Mouse (Mus musculus): ENCODE results near the gene D17H6S53E. TPM values are rescaled to one million over a fixed set of nuclear protein-coding genes. Genes with fewer than 3 reads are reported as not detected.

Gene D17H6S53E
- polyA plus RNA-seq, 1 experiment from 2014 or later = 6.0 TPM

DNA sequence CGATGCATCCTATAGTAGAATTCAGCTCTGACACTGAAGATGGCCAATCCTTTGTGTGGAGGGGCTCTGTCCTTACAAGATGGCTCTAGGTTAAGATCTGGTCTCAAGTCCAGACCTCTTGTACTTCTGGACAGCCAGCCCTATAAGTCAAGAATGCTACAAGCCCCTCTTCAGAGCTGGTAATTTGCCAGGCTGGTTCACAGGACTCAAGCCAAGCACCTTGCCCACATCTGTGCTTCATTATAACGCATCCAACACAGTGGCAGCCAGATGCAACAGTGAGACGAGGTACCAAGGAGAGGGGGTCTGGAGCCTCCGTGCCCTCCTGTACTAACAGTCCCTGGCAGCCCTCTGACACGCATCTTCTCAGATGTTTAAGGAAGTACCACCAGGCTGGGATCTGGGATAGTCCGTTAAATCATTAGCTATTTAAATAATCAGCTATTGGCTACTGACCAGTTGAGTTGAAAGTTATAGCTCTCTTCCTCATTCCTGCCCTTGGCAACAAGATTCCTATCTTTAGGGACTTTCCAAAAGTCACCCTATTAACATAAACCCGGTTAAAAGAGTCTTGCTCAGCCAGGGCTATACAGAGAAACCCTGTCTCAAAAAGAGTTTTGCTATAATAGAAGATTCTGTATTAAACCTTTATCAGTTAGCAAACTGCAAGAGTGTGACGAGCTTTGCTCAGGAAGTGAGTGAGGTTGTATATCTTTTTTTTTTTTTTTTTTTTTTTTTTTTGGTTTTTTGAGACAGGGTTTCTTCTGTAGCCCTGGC is 48.2 kb downstream of the D17H6S53E start:
- H3K4me3 ChIP-seq (replicated peaks; ENCODE audit: low read depth, low read length) = no peak overlapping the region
- no peaks in the 10 kb centered on the region for H3K9me3 ChIP-seq (ENCODE audit: control insufficient read depth, low read length)
- no peak overlapping the region for H3K27ac ChIP-seq (replicated peaks; ENCODE audit: low read depth, low read length)
- no peak for ATAC-seq (ENCODE audit: low FRiP score, low TSS enrichment)
- no peak overlapping the region for H3K9ac ChIP-seq (replicated peaks; ENCODE audit: low read length)
- WGBS = 84% methylated on average over 8 of the region's 8 CpGs
- no peaks in the 10 kb centered on the region for H3K36me3 ChIP-seq (ENCODE audit: control insufficient read depth, insufficient read depth, low read length)
- H3K4me2 ChIP-seq (ENCODE audit: low read length) = no peak overlapping the region
- no peaks in the 10 kb centered on the region for H3K4me1 ChIP-seq (ENCODE audit: control insufficient read depth, insufficient read depth, low read length)
- H3K27me3 ChIP-seq (ENCODE audit: control insufficient read depth, insufficient read depth, low read length) = no peaks in the 10 kb centered on the region
- no peak for DNase-seq

DNA sequence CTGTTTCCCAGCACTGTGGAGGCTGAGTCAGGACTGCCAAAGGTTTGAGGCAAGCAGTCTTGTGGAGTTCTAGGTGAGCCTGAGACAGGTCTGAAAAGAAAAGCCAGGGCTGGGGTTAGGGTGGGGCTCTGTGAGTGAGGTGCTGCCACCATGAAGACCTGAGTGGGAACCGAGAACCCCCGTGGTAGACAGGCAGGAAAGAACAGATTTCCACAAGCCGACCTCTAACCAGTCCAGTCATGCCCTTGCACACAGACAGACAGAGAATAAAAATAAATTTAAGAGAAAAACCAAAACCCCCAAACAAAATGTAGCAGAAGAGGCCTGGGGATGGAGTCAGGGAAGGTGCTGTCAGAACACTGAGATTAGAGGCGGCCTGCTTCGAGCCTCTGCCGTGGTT is 49.2 kb downstream of the D17H6S53E start:
- 59% methylated on average over 6 of the region's 6 CpGs for WGBS
- H3K27ac ChIP-seq (replicated peaks; ENCODE audit: low read depth, low read length) = no peak overlapping the region
- H3K9me3 ChIP-seq (ENCODE audit: control insufficient read depth, low read length) = no peaks in the 10 kb centered on the region
- no peak for ATAC-seq (ENCODE audit: low FRiP score, low TSS enrichment)
- no peak overlapping the region for H3K9ac ChIP-seq (replicated peaks; ENCODE audit: low read length)
- no peaks in the 10 kb centered on the region for H3K4me1 ChIP-seq (ENCODE audit: control insufficient read depth, insufficient read depth, low read length)
- H3K4me3 ChIP-seq (replicated peaks; ENCODE audit: low read depth, low read length) = no peak overlapping the region
- no peak for DNase-seq
- H3K27me3 ChIP-seq (ENCODE audit: control insufficient read depth, insufficient read depth, low read length) = no peaks in the 10 kb centered on the region
- H3K36me3 ChIP-seq (ENCODE audit: control insufficient read depth, insufficient read depth, low read length) = no peaks in the 10 kb centered on the region
- H3K4me2 ChIP-seq (ENCODE audit: low read length) = no peak overlapping the region

DNA sequence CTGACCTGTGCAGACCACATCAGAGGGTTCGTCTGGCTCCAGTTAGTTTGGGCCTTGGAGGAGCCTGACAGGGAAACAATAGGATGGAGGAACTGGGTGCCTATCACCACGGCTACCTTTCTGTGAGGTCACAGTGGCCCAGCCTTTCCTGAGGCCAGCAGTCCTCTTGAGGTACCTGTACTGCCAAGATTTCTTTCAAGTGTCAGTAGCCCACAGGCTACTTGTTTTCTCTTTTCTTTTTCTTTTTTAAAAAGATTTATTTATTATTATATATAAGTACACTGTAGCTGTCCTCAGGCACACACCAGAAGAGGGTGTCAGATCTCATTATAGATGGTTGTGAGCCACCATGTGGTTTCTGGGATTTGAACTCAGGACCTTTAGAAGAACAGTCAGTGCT is 49.8 kb downstream of the D17H6S53E start, which contains the start of gene Aif1:
Gene Aif1, minus strand, starts transcription at position 101 of the 400 bp plus-strand sequence.
- ATAC-seq (ENCODE audit: low FRiP score, low TSS enrichment) (no peak), DNase-seq (no peak)
- Histone ChIP-seq H3K27me3 (ENCODE audit: control insufficient read depth, insufficient read depth, low read length) (no peaks in the 10 kb centered on the region), H3K4me1 (ENCODE audit: control insufficient read depth, insufficient read depth, low read length) (no peaks in the 10 kb centered on the region), H3K4me2 (ENCODE audit: low read length) (no peak within 1 kb of the TSS), H3K27ac (replicated peaks; ENCODE audit: low read depth, low read length) (no peak within 1 kb of the TSS), H3K4me3 (replicated peaks; ENCODE audit: low read depth, low read length) (no peak within 1 kb of the TSS), H3K36me3 (ENCODE audit: control insufficient read depth, insufficient read depth, low read length) (no peaks in the 10 kb centered on the region), H3K9ac (replicated peaks; ENCODE audit: low read length) (no peak within 1 kb of the TSS), H3K9me3 (ENCODE audit: control insufficient read depth, low read length) (no peaks in the 10 kb centered on the region)
- WGBS = 28% methylated on average over 2 of the region's 2 CpGs

Other genes starting within 250 kb of the D17H6S53E start
- gene Zbtb12, start 246.9 kb upstream of the D17H6S53E start, polyA plus RNA-seq (2014; fragmentation: Nextera tagmentation; extraction: Ambion mirVana) = 3.0 and 6.8 TPM in 2 replicates
- gene Gm20547, start 244.3 kb upstream of the D17H6S53E start, polyA plus RNA-seq (2014; fragmentation: Nextera tagmentation; extraction: Ambion mirVana) = not detected in 2 replicates
- 2.1 and 3.6 TPM in 2 replicates for gene C2, start 228.1 kb upstream of the D17H6S53E start, polyA plus RNA-seq (2014; fragmentation: Nextera tagmentation; extraction: Ambion mirVana)
- 91.6 and 97.0 TPM in 2 replicates for gene Ehmt2, start 227.9 kb upstream of the D17H6S53E start, polyA plus RNA-seq (2014; fragmentation: Nextera tagmentation; extraction: Ambion mirVana)
- not detected in 2 replicates for gene Slc44a4, start 211.9 kb upstream of the D17H6S53E start, polyA plus RNA-seq (2014; fragmentation: Nextera tagmentation; extraction: Ambion mirVana)
- 25.1 and 28.2 TPM in 2 replicates for gene Neu1, start 195.1 kb upstream of the D17H6S53E start, polyA plus RNA-seq (2014; fragmentation: Nextera tagmentation; extraction: Ambion mirVana)
- 0.17 and 0.53 TPM in 2 replicates for gene Hspa1b, start 167.1 kb upstream of the D17H6S53E start, polyA plus RNA-seq (2014; fragmentation: Nextera tagmentation; extraction: Ambion mirVana)
- gene Gm20481, start 156.5 kb upstream of the D17H6S53E start, polyA plus RNA-seq (2014; fragmentation: Nextera tagmentation; extraction: Ambion mirVana) = 1.1 and 2.3 TPM in 2 replicates
- gene Hspa1a, start 154.2 kb upstream of the D17H6S53E start, polyA plus RNA-seq (2014; fragmentation: Nextera tagmentation; extraction: Ambion mirVana) = 5.6 and 8.1 TPM in 2 replicates
- 1.6 and 2.3 TPM in 2 replicates for gene Hspa1l, start 153.7 kb upstream of the D17H6S53E start, polyA plus RNA-seq (2014; fragmentation: Nextera tagmentation; extraction: Ambion mirVana)
- gene Lsm2, start 144.5 kb upstream of the D17H6S53E start, polyA plus RNA-seq (2014; fragmentation: Nextera tagmentation; extraction: Ambion mirVana) = 103 and 110 TPM in 2 replicates
- 43.4 and 51.1 TPM in 2 replicates for gene Vars, start 125.4 kb upstream of the D17H6S53E start, polyA plus RNA-seq (2014; fragmentation: Nextera tagmentation; extraction: Ambion mirVana)
- 0.12 and 0.16 TPM in 2 replicates for gene Vwa7, start 109.8 kb upstream of the D17H6S53E start, polyA plus RNA-seq (2014; fragmentation: Nextera tagmentation; extraction: Ambion mirVana)
- gene Sapcd1, start 98.4 kb upstream of the D17H6S53E start, polyA plus RNA-seq (2014; fragmentation: Nextera tagmentation; extraction: Ambion mirVana) = 2.0 and 2.2 TPM in 2 replicates
- 2.1 and 2.8 TPM in 2 replicates for gene Msh5, start 79.6 kb upstream of the D17H6S53E start, polyA plus RNA-seq (2014; fragmentation: Nextera tagmentation; extraction: Ambion mirVana)
- gene Clic1, start 76.4 kb upstream of the D17H6S53E start, polyA plus RNA-seq (2014; fragmentation: Nextera tagmentation; extraction: Ambion mirVana) = 17.7 and 22.8 TPM in 2 replicates
- 375 and 392 TPM in 2 replicates for gene Ddah2, start 67.3 kb upstream of the D17H6S53E start, polyA plus RNA-seq (2014; fragmentation: Nextera tagmentation; extraction: Ambion mirVana)
- not detected in 2 replicates for gene Ly6g6c, start 61.0 kb upstream of the D17H6S53E start, polyA plus RNA-seq (2014; fragmentation: Nextera tagmentation; extraction: Ambion mirVana)
- 0.11 and 0.21 TPM in 2 replicates for gene Mpig6b, start 60.2 kb upstream of the D17H6S53E start, polyA plus RNA-seq (2014; fragmentation: Nextera tagmentation; extraction: Ambion mirVana)
- 0.62 TPM in 1 of 2 replicates, not detected in the other for gene Ly6g6e, start 49.5 kb upstream of the D17H6S53E start, polyA plus RNA-seq (2014; fragmentation: Nextera tagmentation; extraction: Ambion mirVana)
- 0.78 and 1.5 TPM in 2 replicates for gene Ly6g6d, start 48.3 kb upstream of the D17H6S53E start, polyA plus RNA-seq (2014; fragmentation: Nextera tagmentation; extraction: Ambion mirVana)
- gene Ly6g6f, start 40.8 kb upstream of the D17H6S53E start, polyA plus RNA-seq (2014; fragmentation: Nextera tagmentation; extraction: Ambion mirVana) = not detected in 2 replicates
- 79.4 and 86.0 TPM in 2 replicates for gene Abhd16a, start 37.1 kb upstream of the D17H6S53E start, polyA plus RNA-seq (2014; fragmentation: Nextera tagmentation; extraction: Ambion mirVana)
- not detected in 2 replicates for gene Ly6g5c, start 18.1 kb upstream of the D17H6S53E start, polyA plus RNA-seq (2014; fragmentation: Nextera tagmentation; extraction: Ambion mirVana)
- 1.3 TPM in 2 replicates for gene Ly6g5b, start 10.9 kb upstream of the D17H6S53E start, polyA plus RNA-seq (2014; fragmentation: Nextera tagmentation; extraction: Ambion mirVana)
- gene Gpank1, start 4.9 kb upstream of the D17H6S53E start, polyA plus RNA-seq (2014; fragmentation: Nextera tagmentation; extraction: Ambion mirVana) = 24.2 and 25.4 TPM in 2 replicates
- 328 and 334 TPM in 2 replicates for gene Csnk2b, start 4.3 kb upstream of the D17H6S53E start, polyA plus RNA-seq (2014; fragmentation: Nextera tagmentation; extraction: Ambion mirVana)
- gene Apom, start 5.7 kb downstream of the D17H6S53E start, polyA plus RNA-seq (2014; fragmentation: Nextera tagmentation; extraction: Ambion mirVana) = 0.57 TPM in 1 of 2 replicates, not detected in the other
- gene Bag6, start 8.8 kb downstream of the D17H6S53E start, polyA plus RNA-seq (2014; fragmentation: Nextera tagmentation; extraction: Ambion mirVana) = 122 and 136 TPM in 2 replicates
- gene Prrc2a, start 38.5 kb downstream of the D17H6S53E start, polyA plus RNA-seq (2014; fragmentation: Nextera tagmentation; extraction: Ambion mirVana) = 191 and 194 TPM in 2 replicates
- gene Aif1, start 49.7 kb downstream of the D17H6S53E start, polyA plus RNA-seq (2014; fragmentation: Nextera tagmentation; extraction: Ambion mirVana) = 3.3 and 8.8 TPM in 2 replicates
- gene Lst1, start 62.1 kb downstream of the D17H6S53E start, polyA plus RNA-seq (2014; fragmentation: Nextera tagmentation; extraction: Ambion mirVana) = 3.8 and 9.0 TPM in 2 replicates
- 0.74 and 0.84 TPM in 2 replicates for gene Ltb, start 68.1 kb downstream of the D17H6S53E start, polyA plus RNA-seq (2014; fragmentation: Nextera tagmentation; extraction: Ambion mirVana)
- gene Tnf, start 75.6 kb downstream of the D17H6S53E start, polyA plus RNA-seq (2014; fragmentation: Nextera tagmentation; extraction: Ambion mirVana) = not detected in 2 replicates
- gene Lta, start 79.0 kb downstream of the D17H6S53E start, polyA plus RNA-seq (2014; fragmentation: Nextera tagmentation; extraction: Ambion mirVana) = 0.20 and 0.73 TPM in 2 replicates
- not detected in 2 replicates for gene Gm16181, start 94.5 kb downstream of the D17H6S53E start, polyA plus RNA-seq (2014; fragmentation: Nextera tagmentation; extraction: Ambion mirVana)
- gene Atp6v1g2, start 107.3 kb downstream of the D17H6S53E start, polyA plus RNA-seq (2014; fragmentation: Nextera tagmentation; extraction: Ambion mirVana) = 78.1 and 99.0 TPM in 2 replicates
- gene Nfkbil1, start 109.4 kb downstream of the D17H6S53E start, polyA plus RNA-seq (2014; fragmentation: Nextera tagmentation; extraction: Ambion mirVana) = 3.8 and 7.3 TPM in 2 replicates
- 386 and 390 TPM in 2 replicates for gene Ddx39b, start 115.4 kb downstream of the D17H6S53E start, polyA plus RNA-seq (2014; fragmentation: Nextera tagmentation; extraction: Ambion mirVana)
- 68.5 and 74.3 TPM in 2 replicates for gene H2-D1, start 136.4 kb downstream of the D17H6S53E start, polyA plus RNA-seq (2014; fragmentation: Nextera tagmentation; extraction: Ambion mirVana)
- 0.16 TPM in 1 of 2 replicates, not detected in the other for gene H2-Q1, start 194.0 kb downstream of the D17H6S53E start, polyA plus RNA-seq (2014; fragmentation: Nextera tagmentation; extraction: Ambion mirVana)
- gene H2-Q2, start 215.9 kb downstream of the D17H6S53E start, polyA plus RNA-seq (2014; fragmentation: Nextera tagmentation; extraction: Ambion mirVana) = 1.5 and 1.8 TPM in 2 replicates